Mouse (Mus musculus) mouse embryonic stem cell (cell line): ENCODE measurements around the gene Dnm1.
"Not testable (repeated sequence)": the region's sequence is repeated elsewhere in the genome, so short reads cannot be mapped to it uniquely, and the experiment has no call there.

Source experiments
- in situ Hi-C, 2 experiments: fragments of 300-500 bp; cut with MboI; formaldehyde crosslinking; loops; 1 replicate in 1 of 2; 3 replicates in 1 of 2; pipeline ENCODE4 v1.14.3; 2019 to 2020; ENCODE audit warnings: low sequenced_read_pairs in 2 of 2, low pct_unique_long_range_greater_than_20kb in 1 of 2, mixed read lengths in 1 of 2; ENCODE audit not compliant: unreplicated experiment in 1 of 2

Dnm1 gene

DNA sequence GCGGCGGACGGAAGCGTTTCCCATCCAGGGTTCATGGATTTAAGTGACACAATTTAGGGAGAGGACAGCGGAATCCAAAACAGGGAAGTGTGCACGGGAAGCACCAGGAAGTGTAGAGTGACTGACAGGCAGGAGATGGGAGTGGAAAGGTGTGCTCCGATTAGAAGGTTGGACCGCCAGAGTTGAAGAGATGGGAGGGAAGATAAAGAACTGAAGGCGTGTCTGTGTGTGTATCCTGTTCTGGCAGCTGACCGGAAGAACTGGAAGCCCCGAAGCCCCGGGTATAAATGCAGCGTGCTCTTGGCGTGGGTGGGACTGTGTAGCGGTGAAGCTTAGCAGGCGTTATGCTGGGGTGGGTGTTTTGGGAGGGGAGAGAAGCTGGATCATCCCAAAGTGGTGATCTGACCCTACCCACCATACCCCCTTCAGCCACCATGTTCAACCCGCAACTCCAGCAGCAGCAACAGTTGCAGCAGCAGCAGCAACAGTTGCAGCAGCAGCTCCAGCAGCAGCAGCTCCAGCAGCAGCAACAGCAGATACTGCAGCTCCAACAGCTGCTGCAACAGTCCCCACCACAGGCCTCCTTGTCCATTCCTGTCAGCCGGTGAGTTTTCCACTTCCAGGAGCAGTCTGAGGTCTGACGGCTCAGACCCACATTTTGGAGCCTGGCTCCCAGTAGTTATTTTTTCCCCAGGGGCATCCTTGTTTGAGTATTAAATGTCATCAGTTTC, 10.4 kb upstream of the Dnm1 start:
- in situ Hi-C loops: no loop called here

DNA sequence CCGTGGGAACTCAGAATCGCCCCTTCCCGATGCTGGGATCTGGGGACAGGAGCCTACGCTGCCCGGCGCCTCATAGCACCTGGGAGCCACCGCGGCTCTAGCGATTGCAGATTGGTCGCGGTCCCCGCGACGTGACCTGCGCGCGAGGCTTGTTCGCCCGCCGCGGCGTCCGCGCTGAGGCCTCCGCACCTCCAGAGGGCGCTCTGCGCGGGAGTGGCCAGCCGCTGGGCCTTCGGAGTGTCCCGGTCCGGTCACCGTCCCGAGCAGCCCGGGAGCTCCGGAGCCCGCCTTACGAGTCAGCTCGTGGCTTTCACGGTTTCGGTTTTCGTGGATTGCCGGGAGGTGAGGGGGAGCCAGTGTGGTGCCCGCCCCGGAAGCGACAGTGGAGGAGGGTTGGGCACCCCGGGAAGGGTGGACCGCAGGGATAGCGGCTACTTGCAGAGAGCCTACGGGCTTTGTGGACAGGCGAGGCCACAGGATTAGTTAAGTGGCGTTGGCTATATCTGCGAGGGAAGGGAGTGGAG, 9.7 kb upstream of the Dnm1 start:
- in situ Hi-C loops: no loop called here

DNA sequence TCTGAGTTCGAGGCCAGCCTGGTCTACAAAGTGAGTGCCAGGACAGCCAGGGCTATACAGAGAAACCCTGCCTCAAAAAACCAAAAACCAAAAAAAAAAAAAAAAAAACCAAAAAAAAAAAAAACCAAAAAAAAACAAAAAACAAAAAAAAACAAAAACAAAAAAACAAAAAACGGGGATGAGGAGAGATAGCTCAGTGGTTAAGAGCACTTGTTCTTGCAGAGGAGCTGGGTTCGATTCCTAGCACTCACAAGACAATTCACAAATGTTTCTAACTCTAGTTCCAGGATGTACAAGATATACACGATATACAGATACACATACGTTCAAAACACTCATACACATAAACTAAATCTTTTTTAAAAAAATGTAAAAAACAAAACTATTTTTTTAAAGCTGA, 9.1 kb upstream of the Dnm1 start:
- in situ Hi-C loops: not testable (repeated sequence)

DNA sequence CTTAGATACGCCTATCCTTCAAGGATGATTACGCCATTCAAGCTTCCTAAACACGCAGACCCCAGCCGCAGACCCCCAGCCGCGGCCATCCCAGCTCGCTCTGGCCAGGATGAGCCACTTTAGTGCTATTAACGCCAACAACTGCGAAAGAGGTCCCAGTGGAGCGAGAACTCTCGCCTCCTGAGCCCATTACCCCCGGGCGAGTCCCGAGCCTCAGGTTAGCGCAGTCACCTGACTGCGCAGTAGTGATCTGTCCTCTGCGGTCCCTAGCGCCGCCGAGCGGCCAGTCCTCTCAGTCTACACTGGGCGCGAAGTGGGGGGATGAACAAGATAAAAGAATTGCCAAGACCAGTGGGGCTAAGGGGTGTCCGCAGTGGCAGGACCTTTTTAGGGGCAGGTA, 8.3 kb upstream of the Dnm1 start:
- in situ Hi-C loops: no loop called here

DNA sequence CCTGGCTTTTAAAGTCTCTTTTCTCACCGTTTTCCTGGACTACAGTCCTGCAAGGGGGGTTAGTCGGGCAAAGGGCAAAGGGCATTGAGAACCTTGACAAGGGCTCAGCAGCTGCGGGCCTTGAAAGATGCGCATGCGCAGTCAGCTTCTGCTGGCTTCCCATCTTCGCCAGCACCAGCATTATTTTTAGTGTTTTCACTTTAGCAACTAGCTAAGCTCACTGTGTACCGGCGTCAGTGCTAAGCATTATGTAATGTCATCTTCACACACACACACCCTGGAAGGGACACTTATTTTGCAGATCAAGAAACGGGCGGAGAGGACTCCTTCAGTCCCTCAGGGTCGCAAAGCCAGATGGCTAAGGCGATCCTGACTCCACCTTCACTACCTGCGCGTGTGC, 7.6 kb upstream of the Dnm1 start:
- in situ Hi-C loops: no loop called here

DNA sequence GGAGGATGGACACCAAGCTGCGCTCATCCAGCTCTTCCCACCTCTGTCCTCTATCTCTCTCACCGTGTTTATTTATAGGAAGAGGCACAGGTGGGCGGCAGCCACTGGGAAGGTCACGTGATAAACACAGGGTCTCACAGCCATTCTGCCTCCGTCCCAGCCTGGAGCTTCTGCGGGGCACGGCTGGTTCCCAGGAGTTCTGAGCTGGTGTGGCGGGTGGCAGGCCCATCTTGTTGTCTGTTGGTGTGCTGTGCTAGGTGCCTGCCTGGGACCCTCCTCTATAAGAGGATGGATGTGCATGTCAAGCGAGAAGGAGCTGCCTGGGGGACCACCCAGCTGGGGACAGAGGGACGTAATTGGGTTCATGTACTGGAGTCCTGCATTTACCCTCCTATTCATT, 5.2 kb upstream of the Dnm1 start:
- in situ Hi-C loops: no loop called here

DNA sequence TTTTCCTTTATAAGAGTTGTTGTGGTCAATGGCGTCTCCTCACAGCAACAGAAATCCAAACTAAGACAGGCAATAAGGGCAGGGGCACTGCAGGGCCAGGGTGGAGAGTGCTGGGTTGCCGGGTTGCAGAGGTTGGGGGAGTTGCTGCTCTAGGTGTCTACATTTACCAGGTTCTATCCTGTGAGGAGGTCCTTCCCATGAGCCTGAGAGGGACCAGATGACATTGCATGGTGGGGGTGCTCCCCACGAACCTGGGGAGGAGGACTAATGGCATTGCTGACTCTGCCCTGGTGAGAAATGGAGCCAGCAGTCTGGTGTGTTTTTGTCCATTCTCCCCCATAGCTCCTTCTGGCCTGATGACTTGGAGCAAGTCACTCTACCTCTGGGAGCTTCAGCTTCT, 4.6 kb upstream of the Dnm1 start:
- in situ Hi-C loops: no loop called here

DNA sequence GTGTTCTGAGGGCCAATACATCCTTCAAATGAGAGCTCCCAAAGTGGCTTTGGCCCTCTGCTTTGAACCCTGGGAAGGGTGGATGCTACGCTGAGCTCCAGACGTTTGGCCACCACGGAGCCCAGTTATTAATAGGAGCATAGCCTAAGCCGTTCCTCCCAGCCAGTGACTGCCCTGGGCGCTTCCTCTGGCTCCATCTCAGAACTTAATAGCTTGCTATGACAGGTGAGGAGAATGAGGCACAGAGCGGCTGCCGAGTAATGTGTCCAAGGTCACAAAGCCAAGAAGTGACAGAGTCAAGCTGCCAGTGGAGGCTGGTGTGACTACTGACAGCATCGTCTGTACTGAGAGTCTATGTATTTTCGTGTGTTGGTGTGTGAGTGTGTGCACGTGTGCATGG, 3.1 kb upstream of the Dnm1 start:
- in situ Hi-C loops: no loop called here

DNA sequence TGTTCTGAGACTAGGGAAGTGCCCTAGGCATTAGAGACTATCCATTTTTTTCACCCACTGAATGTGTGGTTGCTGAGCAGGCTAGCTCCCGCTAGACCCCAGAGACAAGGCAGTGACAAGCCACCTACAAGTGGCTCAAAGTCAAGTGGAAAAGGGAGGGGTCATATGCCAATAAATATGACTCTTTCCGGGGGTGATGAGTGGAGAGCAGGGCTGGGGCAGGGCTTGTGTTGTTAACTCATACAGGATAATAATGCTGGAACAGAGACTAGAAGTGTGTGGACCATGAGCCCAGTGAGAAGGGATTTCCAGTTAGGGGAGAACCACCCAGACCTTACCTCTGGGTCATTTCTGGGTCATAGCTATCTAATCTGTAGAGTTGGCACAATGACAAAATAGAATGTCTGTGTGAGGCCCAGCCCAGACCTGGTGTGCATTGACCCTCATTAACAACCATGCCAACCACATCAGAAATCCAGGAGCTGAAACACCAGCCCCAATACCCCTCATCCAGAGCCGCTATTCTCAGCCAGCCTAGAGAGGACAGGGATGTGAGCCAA, 1.3 kb upstream of the Dnm1 start:
- in situ Hi-C loops: no loop called here

DNA sequence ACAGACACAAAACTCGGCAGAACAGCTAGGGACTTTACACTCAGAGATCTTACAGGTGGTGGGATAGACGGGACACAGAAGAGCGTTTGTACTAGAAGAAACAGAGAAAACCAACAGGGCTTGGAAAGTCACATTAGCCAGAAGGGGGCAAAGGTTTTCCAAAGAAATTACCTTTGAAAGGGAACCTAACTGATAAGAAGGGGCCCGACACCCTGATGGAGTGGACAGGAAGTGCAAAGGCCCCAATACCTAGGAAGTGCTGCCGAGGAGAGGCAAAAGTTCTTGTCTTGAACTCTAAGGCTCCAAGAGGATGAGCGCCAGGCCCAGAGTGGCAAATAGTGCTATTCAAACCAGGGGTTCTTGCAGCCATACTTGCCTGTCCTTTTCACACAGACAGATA, 698 bp upstream of the Dnm1 start:
- in situ Hi-C loops: no loop called here

DNA sequence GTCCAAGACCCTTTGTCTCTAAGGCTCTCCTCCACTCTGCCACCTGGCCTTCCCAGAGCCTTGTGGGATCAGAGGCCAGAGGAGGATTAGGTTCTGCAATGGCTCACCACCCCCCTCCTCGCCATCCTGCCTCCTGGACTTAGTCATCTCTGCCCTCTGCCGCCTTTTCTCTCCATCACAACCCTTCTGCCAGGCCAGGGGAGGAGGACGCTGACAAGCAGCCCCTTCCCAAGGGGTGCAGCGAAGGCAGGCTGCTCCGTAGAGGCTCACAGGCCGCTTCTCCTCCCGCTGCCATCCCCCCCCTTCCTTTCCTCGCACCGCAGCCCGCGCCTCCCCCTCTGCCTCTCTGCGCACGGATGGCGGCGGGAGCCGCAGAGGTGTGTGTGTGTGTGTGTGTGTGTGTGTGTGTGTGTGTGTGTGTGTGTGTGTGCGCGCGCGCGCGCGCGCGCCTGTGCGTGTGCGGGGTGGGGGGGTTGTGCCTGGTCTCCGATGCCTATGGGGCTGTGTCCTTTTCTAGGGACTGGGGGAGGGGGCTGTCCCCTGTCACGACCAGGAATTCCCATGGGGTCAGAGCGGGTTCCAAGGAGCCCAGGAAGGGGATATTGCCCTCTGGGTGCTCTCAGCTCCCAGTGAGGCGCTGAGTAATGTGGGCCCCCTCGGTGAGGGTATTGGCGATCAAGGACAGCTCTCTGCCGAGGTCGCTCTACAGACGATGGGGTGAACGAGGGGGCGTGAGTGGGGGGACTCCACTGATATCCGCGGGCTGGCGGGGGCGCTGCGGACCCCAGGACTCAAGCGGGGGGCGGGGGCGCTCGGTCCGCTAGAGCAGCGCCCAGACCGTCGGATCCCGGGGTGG, 759 bp downstream of the Dnm1 start, which contains the start of gene Ciz1:
Gene Ciz1, plus strand, starts transcription at position 177 of the 856 bp plus-strand sequence.
- in situ Hi-C loops: no loop called here

DNA sequence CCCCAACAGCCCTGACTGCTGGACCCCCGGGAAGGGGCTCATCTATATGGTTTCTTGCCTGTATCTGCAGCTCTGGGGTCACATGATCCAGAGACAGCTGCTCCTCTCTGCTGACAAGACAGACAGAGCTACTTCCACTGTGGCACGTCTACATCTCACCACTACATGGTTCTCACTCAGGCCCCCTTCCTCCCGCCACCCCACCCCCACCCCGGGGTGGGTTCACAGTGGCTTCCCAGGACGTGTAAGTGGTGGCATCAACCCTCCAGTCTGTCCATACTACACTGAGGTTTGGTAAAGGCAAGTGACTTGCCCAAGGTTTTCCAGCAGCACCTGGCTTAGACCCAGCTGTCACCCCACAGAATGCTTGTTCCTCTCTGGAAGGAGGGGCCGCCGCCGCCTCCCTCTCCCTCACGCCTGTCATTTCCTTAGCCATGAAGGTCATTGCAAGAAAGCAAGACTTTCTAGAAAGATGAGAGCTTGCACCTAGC, 1.6 kb downstream of the Dnm1 start:
- in situ Hi-C loops: no loop called here

DNA sequence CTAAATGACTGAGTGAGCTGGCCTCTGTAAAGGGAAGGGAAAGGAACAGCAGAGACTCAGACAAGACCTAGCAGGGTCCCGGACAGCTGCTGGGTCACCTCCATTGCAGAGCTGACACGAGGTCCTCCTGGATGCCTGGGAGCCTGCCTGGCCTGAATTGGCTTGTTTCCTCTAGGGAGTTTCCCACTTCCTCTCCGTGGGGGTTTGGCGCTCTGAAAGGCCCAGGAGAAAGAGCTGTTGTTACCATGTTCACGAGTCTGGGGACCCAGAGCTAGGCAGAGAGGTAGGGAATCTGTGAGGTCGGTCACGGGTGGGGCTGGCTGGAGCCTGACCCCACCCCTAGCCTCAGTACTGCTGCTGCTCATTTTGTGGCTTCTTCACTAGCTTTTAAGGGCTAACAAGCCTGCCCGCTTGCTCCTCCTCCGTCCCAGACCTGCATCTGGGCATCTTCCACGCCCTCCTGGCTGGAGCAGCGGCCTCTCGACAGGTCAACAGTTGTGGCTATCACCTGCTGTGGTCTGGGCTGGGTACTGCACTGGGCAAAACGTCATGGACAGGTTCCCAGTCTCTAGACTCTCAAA, 2.6 kb downstream of the Dnm1 start:
- in situ Hi-C loops: no loop called here

DNA sequence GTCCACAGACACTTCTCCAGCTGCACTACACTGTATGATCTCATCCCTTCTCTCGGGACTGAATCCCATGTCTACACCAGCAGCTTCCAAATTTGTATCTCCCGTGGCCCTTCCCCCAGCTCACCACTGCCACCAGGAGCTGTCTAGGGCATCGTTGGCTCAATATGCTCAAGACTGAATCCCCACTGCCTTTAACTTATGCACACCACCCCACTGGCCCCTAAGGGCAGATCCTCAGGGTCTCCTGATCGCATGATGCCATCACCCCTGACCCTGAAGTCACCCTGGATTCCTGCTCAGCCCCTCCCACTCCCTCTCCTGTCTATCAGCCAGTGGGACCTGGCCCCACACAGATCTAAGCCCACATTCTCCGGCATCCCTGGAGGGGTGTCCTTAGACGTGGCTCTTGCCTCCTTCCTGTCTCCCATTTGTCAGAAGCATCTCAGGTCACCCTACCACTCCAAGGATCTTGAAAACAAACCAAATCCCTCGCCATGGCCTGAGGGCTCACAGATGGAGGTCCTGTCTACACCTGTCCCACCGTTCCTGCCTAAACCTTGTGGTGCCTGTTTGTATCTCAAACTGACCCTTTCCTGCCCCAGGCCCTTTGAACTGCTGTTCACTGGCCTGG, 3.4 kb downstream of the Dnm1 start:
- in situ Hi-C loops: no loop called here

DNA sequence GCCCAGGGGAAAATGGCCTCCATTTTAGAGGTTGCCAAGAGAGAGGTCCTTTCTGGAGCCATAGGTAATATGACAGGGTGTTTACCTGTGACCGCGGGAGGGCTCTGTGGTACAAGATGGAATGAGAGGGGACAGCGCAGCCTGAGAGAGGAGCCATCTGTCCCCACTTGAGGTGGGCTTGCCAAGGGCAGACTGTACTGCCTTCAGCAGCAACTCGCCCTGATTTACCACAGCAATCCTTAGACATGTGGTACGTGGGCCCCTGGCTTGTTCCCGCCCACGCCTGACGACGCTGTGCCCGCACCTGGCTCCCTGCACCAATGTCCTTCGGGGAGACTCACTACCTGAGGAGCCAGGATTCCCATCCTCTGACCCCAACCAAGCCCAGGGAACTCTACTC, 4.8 kb downstream of the Dnm1 start:
- in situ Hi-C loops: no loop called here

DNA sequence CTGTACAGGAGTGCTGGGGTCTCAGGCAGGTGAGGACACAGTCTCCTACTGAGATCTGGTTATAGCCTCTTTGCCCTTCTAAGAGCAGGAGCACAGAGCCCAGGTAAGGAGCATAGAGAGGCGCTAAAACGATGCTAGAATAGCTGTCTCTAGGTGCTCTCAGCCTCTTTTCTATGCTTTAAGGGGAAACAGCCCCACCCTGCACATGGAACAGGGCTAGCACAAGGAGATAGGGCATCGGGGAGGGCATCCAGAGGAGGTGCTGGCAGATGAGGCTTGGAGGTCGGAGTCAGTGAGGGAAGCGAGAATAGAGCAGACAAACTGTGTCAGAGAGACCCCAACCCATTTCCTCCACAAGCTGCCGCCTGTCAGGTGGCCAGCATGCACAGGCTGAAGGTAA, 6.1 kb downstream of the Dnm1 start:
- in situ Hi-C loops: no loop called here

DNA sequence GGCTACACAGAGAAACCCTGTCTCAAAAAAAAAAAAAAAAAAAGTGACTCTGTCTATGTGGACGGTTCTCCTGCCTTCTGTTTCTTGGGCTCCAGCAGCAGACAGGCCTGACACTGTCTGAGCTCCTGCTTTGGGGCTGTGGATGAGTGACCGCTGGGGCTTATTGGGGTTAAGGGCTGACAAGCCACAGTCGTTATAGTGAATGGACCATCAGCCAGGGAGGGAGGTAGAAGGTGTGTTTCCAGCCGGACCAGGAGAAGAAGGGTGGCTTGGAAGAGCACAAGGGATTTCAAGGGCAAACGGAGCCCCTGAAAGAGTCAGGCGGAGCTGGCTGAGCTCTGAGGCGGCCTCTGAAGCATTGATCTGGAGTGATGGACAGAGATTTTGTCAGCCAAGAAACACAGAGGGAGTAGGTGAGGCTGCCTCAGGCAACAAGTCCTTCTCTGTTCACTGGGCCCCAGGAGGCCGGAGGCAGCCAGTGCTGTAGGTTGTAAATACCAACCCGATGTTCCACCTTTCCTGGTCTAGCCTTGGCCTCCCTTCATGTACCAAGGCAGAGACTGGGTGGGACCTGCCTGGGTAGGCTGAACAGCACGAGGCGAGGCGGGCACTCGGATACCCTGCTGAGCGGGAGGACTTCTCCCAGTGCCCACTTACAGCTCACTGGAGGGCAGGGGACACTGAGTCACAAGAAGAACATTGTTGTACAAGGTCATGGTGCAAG, 8.4 kb downstream of the Dnm1 start:
- in situ Hi-C loops: no loop called here

DNA sequence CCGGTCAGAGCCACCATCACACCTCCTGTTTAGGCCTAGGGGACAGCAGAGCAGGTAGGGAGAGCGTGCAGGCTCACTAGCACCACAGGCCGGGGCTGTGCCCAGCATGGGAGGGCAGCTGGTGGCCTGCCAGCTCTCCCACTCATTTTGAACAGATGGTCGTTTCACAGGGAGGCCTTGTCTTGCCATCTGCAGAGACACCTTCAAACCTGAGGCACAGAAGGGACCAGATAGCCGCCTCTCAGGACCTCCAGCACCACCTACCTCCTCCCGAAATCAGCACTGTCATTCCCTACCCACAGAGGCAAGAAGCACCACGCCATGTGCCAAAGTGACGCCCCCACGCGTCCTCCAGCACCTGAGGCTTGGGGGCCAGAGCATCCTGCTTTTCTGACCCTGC, 9.1 kb downstream of the Dnm1 start:
- in situ Hi-C loops: no loop called here
